Mouse (Mus musculus) kidney, embryonic 14.5 days (tissue): Measurements from ENCODE around the gene Gm7356. TPM values are rescaled to one million over a fixed set of nuclear protein-coding genes. Genes with fewer than 3 reads are reported as not detected.
"Not testable (repeated sequence)": the region's sequence is repeated elsewhere in the genome, so short reads cannot be mapped to it uniquely, and the experiment has no call there.

Source experiments
- ATAC-seq: fragments of 200-750 bp; cut with Nextera tagmentation; 2 replicates; pipeline ENCODE4 v1.8.0; 2017; ENCODE audit warnings: moderate number of reproducible peaks, mild to moderate bottlenecking, moderate TSS enrichment, moderate library complexity; ENCODE audit not compliant: low FRiP score, low TSS enrichment
- H3K27ac ChIP-seq: fragments of 300-500 bp; sonication (generic); 2 replicates; pipeline ENCODE4 v1.5.1; 2014; ENCODE audit warnings: low read depth, mild to moderate bottlenecking, low read length, moderate library complexity, mixed read lengths
- H3K27me3 ChIP-seq: fragments of 300-500 bp; sonication (generic); 2 replicates; pipeline ENCODE4 v1.6.1; 2014; ENCODE audit warnings: mild to moderate bottlenecking, low read length; ENCODE audit not compliant: control insufficient read depth, insufficient read depth
- H3K36me3 ChIP-seq: fragments of 300-500 bp; sonication (generic); 2 replicates; pipeline ENCODE4 v1.6.1; 2014; ENCODE audit warnings: low read length, mixed read lengths; ENCODE audit not compliant: control insufficient read depth, insufficient read depth
- H3K4me1 ChIP-seq: fragments of 300-500 bp; sonication (generic); 2 replicates; pipeline ENCODE4 v1.6.1; 2014; ENCODE audit warnings: low read length, mixed read lengths; ENCODE audit not compliant: control insufficient read depth, insufficient read depth
- H3K4me2 ChIP-seq: fragments of 300-500 bp; sonication (generic); replicated peaks from 2 replicates; pipeline ENCODE4 v1.6.1; 2014; ENCODE audit warnings: low read depth, mild to moderate bottlenecking, low read length
- H3K4me3 ChIP-seq: fragments of 300-500 bp; sonication (generic); 2 replicates; pipeline ENCODE4 v1.5.1; 2014; ENCODE audit warnings: mild to moderate bottlenecking, low read length
- H3K9ac ChIP-seq: fragments of 300-500 bp; sonication (generic); 2 replicates; pipeline ENCODE4 v1.6.1; 2014; ENCODE audit warnings: low read depth, mild to moderate bottlenecking, low read length, moderate library complexity
- H3K9me3 ChIP-seq: fragments of 300-500 bp; sonication (generic); 2 replicates; pipeline ENCODE4 v1.6.1; 2016; ENCODE audit warnings: low read length; ENCODE audit not compliant: control insufficient read depth
- WGBS: fragments of 180-500 bp; shearing (Covaris S2); extraction: QIAGEN DNeasy Blood & Tissue Kit; methylation state at CpG from one replicate; pipeline ENCODE4 v1.1.7; 2014; 5-methylcytosine and 5-hydroxymethylcytosine counted together
- polyA plus RNA-seq: library from polyadenylated mRNA; unstranded; fragments of >200 nt; fragmentation: Nextera tagmentation; extraction: Ambion mirVana; gene quantifications from 2 replicates; pipeline ENCODE4 v1.2.1, GENCODE M21; 2014

Gene Gm7356
- polyA plus RNA-seq, 1 experiment from 2014 or later, result not detected

DNA sequence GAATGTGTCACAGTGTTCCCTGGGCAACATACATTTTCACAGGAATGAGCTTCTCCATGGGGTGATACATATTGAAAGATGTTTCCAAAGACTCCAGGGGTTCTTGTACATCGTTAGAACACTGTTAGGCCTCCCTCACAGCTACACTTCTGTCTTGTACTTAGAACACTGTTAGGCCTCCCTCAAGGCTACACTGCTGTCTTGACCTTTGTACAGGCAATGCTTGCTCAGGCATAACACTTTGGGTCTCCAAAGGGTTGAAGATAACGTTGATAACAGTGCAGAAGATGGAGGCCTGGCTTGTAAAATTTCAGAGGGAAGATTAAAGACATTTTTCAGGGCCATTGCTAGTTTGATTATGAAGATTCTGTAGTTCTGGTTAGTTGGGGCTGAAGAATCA, 45.4 kb downstream of the Gm7356 start:
- H3K27ac ChIP-seq, H3K9ac ChIP-seq, H3K36me3 ChIP-seq, ATAC-seq, H3K4me3 ChIP-seq, H3K27me3 ChIP-seq, H3K4me2 ChIP-seq, H3K4me1 ChIP-seq, H3K9me3 ChIP-seq: not testable (repeated sequence)
- whole genome bisulfite sequencing, result 60% methylated on average over 1 of the region's 2 CpGs

DNA sequence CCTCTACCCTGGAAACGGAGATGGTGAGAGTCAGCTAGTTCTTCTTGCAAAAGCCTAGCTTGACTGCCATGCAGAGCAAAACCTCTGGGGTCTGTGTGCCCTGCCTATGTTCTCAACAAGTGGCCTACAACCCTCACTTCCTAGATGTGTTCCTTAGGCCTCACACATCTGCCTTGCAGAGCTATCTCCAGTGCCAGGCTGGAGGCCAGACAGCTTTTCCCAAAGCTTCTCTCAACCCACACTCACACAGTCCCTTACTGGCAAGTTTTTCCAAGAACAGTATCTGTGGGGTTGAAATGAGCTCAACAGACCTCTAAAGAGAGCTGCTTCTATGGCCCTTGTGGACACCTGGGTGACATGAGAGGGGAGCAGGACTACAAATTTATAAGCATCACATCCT, 51.9 kb downstream of the Gm7356 start:
- 84% methylated on average over 1 of the region's 1 CpGs for WGBS
- H3K4me2 ChIP-seq, H3K36me3 ChIP-seq, H3K27ac ChIP-seq, H3K9ac ChIP-seq, ATAC-seq, H3K4me3 ChIP-seq, H3K9me3 ChIP-seq, H3K27me3 ChIP-seq, H3K4me1 ChIP-seq: not testable (repeated sequence)

Other genes with a start within 250 kb of the Gm7356 start
- gene Afdn, start 243.2 kb downstream of the Gm7356 start, polyA plus RNA-seq, result 96.7 and 105 TPM in 2 replicates
- gene Tcte2, start 241.9 kb downstream of the Gm7356 start, polyA plus RNA-seq, result 3.4 and 4.6 TPM in 2 replicates
- gene Gm7168, start 55.3 kb downstream of the Gm7356 start, polyA plus RNA-seq, result not detected in 2 replicates
- not detected in 2 replicates for gene Gm7358, start 55.8 kb upstream of the Gm7356 start, polyA plus RNA-seq
- gene Dact2, start 200.6 kb upstream of the Gm7356 start, polyA plus RNA-seq, result 16.4 and 21.0 TPM in 2 replicates